Comparison of ENCODE assay signal across 10 mouse cellular contexts in the genomic region with DNA sequence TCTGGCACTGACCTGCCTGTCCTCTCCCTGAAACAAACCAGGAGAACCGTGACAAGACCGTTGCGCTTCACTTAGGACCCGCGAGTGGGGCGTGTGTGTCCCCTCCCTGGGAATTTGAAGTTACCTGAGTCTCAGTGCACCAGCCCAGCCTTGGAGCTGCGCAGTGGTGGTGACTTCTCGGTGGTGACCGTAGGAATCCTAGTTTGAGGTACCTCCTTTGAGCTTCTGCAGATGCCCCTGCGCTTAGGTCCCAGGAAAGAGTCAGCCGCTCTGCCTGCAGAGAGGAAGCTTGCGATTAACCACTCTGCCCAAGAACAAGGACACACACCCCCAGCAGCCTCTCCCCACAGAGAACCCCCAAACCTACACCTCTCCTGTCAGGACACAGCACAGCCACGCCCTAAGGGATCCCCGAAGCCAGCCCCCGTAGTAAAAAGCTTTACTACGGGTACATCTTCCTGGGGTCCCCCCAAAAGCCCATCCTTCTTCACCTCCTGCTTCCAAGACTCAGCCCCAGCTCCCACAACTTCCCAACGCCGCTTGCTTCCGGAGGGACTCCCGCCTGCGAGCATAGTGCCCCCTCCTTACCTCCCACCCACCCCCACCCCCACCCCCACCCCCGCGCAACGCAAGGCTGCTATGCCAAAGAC. TPM values are rescaled to one million over a fixed set of nuclear protein-coding genes. Genes with fewer than 3 reads are reported as not detected.
DNase-seq lines count a peak whose midpoint lies in the region; ATAC-seq and TF ChIP-seq lines count a peak whose summit lies in the region.
"Had no signal": no experiment of that assay in that cellular context is flagged by ENCODE, and none has a peak within 500 bp of the region (broad histone marks: within the 10 kb centered on the region; RNA-seq: fewer than 3 reads in every experiment).

A gene (minus strand): TSS at position 34 of the 650 bp plus-strand sequence.

- peak within 1 kb of the TSS; percentile 56 for H3K9ac ChIP-seq in heart, embryonic 12.5 days
- H3K9ac ChIP-seq in heart, postnatal 0 days (replicated peaks; ENCODE audit: low read depth, low read length): no peak within 1 kb of the TSS
- peak within 1 kb of the TSS; percentile 54; the same call in 1 of the 2 replicates for H3K9ac ChIP-seq in midbrain, embryonic 13.5 days (replicated peaks)

- peaks cover 21% of the 10 kb centered on the region for H3K4me1 ChIP-seq in heart, embryonic 12.5 days (replicated peaks)
- H3K4me1 ChIP-seq in heart, postnatal 0 days (ENCODE audit: control insufficient read depth, insufficient read depth): peaks cover 9% of the 10 kb centered on the region
- peaks cover 24% of the 10 kb centered on the region for H3K4me1 ChIP-seq in midbrain, embryonic 13.5 days (replicated peaks)

- TF ChIP-seq EP300 in heart, postnatal 0 days (IDR thresholded peaks at IDR 0.05; ENCODE audit: low read depth): no peak

- H3K27ac ChIP-seq in heart, embryonic 12.5 days (ENCODE audit: poor library complexity, severe bottlenecking): no peak within 1 kb of the TSS
- no peak within 1 kb of the TSS for H3K27ac ChIP-seq in heart, postnatal 0 days (ENCODE audit: low read depth)
- no peak within 1 kb of the TSS for H3K27ac ChIP-seq in midbrain, embryonic 13.5 days

- ATAC-seq in heart, embryonic 12.5 days (ENCODE audit: insufficient number of reproducible peaks, low FRiP score): no peak
- no peak for ATAC-seq in heart, postnatal 0 days (ENCODE audit: insufficient read depth, low read depth)
- ATAC-seq in midbrain, embryonic 13.5 days: peak; percentile 6; the same call in 1 of the 2 replicates

- 9% methylated on average over 24 of the region's 24 CpGs for WGBS in heart, embryonic 12.5 days
- WGBS in heart, postnatal 0 days: 11% methylated on average over 24 of the region's 24 CpGs
- 6% methylated on average over 24 of the region's 24 CpGs for WGBS in midbrain, embryonic 13.5 days

- DNase-seq in heart, postnatal 4 days: no peak
- no peak for DNase-seq in adrenal gland, adult 8-10 months
- DNase-seq in heart, postnatal 0 days (ENCODE audit: low spot score): no peak
- no peak for DNase-seq in frontal cortex, postnatal 36 days (ENCODE audit: low spot score in 2 of 2)
- DNase-seq in spleen, postnatal 4 days (ENCODE audit: low spot score in 2 of 2): no peak
- no peak for DNase-seq in cerebellum, adult 11 months

- H3K9me3 ChIP-seq in heart, embryonic 12.5 days (replicated peaks): no peaks in the 10 kb centered on the region
- no peaks in the 10 kb centered on the region for H3K9me3 ChIP-seq in heart, postnatal 0 days (replicated peaks; ENCODE audit: control insufficient read depth, low read length)
- no peaks in the 10 kb centered on the region for H3K9me3 ChIP-seq in midbrain, embryonic 13.5 days

- peak within 1 kb of the TSS; percentile 46 for H3K4me3 ChIP-seq in heart, embryonic 12.5 days
- peak within 1 kb of the TSS; percentile 40 for H3K4me3 ChIP-seq in heart, postnatal 0 days (ENCODE audit: low read depth, low read length)
- peak within 1 kb of the TSS; percentile 41 for H3K4me3 ChIP-seq in midbrain, embryonic 13.5 days (replicated peaks)

- peaks cover 79% of the 10 kb centered on the region for H3K27me3 ChIP-seq in heart, embryonic 12.5 days (replicated peaks)
- H3K27me3 ChIP-seq in heart, postnatal 0 days (ENCODE audit: control insufficient read depth, insufficient read depth, low read length): peaks cover 44% of the 10 kb centered on the region
- peaks cover 66% of the 10 kb centered on the region for H3K27me3 ChIP-seq in midbrain, embryonic 13.5 days

- H3K36me3 ChIP-seq in heart, embryonic 12.5 days: no peaks in the 10 kb centered on the region
- no peaks in the 10 kb centered on the region for H3K36me3 ChIP-seq in heart, postnatal 0 days (replicated peaks; ENCODE audit: control insufficient read depth, insufficient read depth, low read length)
- H3K36me3 ChIP-seq in midbrain, embryonic 13.5 days: no peaks in the 10 kb centered on the region

- peak within 1 kb of the TSS; percentile 79 for H3K4me2 ChIP-seq in heart, embryonic 12.5 days
- H3K4me2 ChIP-seq in heart, postnatal 0 days (ENCODE audit: low read depth, low read length): peak within 1 kb of the TSS; percentile 57
- H3K4me2 ChIP-seq in midbrain, embryonic 13.5 days (replicated peaks): peak within 1 kb of the TSS; percentile 68

- TF ChIP-seq CTCF in heart, postnatal 0 days (IDR thresholded peaks at IDR 0.05; ENCODE audit: low read depth): no peak

RNA-seq across cellular contexts. Expression of the gene that starts here (rescaled TPM):
- 0.10 TPM in 2 replicates for polyA plus RNA-seq in heart, embryonic 12.5 days (2016; fragmentation: Nextera tagmentation; extraction: Ambion mirVana)
- under 1 TPM; 0.07 to 0.14 TPM for total RNA-seq in heart, postnatal 4 days (2021)
- 100 to 1,000 TPM in 2 of 4 experiments, 10 to 100 TPM in 2; 15.5 to 261 (median 124) TPM for total RNA-seq in adrenal gland, adult 8-10 months (2022)
- not detected in 2 replicates for total RNA-seq in heart, postnatal 0 days (2014; rRNA removed; ENCODE audit: low replicate concordance)
- polyA plus RNA-seq in heart, postnatal 0 days (2015; fragmentation: Nextera tagmentation; extraction: Ambion mirVana): 0.05 TPM in 2 replicates
- 0.26 and 0.34 TPM in 2 replicates for polyA plus RNA-seq in midbrain, embryonic 13.5 days (2015; fragmentation: Nextera tagmentation; extraction: Ambion mirVana)
- total RNA-seq: CH12.LX; hematopoietic stem cell, adult 5-6 weeks had no signal

Comparison
In these comparisons a context has a peak if more than half of its experiments do, and no peak if none do; other contexts are left out.
1. RNA of the gene that starts here (total RNA-seq): 15.5 to 261 TPM in adrenal gland, adult 8-10 months; 0.07 to 0.14 TPM in heart, postnatal 4 days and not detected in heart, postnatal 0 days; every median in the first group is over 10 times any median in the second.
2. Peak in ATAC-seq, H3K4me3 ChIP-seq, H3K9ac ChIP-seq and H3K4me2 ChIP-seq in midbrain, embryonic 13.5 days; RNA of the gene not detected or under 1 TPM.
3. Peak in every context shown above with its lines, with median percentiles within 50 percentile points of each other: H3K4me2 ChIP-seq and H3K4me3 ChIP-seq.